In the genomic region with DNA sequence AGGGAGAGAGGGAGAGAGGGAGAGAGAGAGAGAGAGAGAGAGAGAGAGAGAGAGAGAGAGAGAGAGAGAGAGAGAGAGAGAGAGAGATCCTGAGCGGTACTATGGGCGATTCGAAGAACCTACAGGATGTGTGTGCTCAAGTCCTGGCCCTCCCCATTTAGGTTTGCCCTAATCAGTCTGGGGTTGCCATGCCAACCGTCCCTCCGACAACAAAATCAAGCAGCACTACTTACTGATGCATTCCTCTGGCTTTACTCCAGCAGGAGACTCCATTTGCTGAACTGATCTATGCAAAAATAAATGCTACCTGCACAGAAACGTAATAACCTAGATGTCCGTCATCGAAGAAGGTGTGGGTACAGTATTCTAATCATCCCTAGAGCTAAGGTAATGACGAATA, we compare ENCODE assay signal across 8 mouse cellular contexts. TPM values are rescaled to one million over a fixed set of nuclear protein-coding genes. Genes with fewer than 3 reads are reported as not detected.
DNase-seq lines count a peak whose midpoint lies in the region; ATAC-seq and TF ChIP-seq lines count a peak whose summit lies in the region.

No protein-coding gene starts in this region.

- no peak for TF ChIP-seq CTCF in intestine, postnatal 0 days (IDR thresholded peaks at IDR 0.05; ENCODE audit: low read depth)

- H3K9me3 ChIP-seq in intestine, postnatal 0 days (ENCODE audit: control insufficient read depth) = no peaks in the 10 kb centered on the region
- H3K9me3 ChIP-seq in midbrain, embryonic 10.5 days (replicated peaks) = peaks cover 7% of the 10 kb centered on the region; the same call in 1 of the 2 replicates

- H3K27ac ChIP-seq in intestine, postnatal 0 days (ENCODE audit: low read depth, low read length) = no peak overlapping the region
- peak overlapping the region; percentile 89 for H3K27ac ChIP-seq in midbrain, embryonic 10.5 days (replicated peaks)

- DNase-seq in urinary bladder, postnatal 25 days (ENCODE audit: low spot score) = peak; percentile 46
- DNase-seq in urinary bladder, postnatal 4 days (ENCODE audit: low spot score in 2 of 2) = no peak
- peak; percentile 56 to 57 for DNase-seq in cerebellum, postnatal 36 days
- DNase-seq in heart, adult 11 months = peak; percentile 95
- DNase-seq in left cerebral cortex, postnatal 25 days (ENCODE audit: low spot score in 2 of 2) = peak; percentile 70
- DNase-seq in midbrain, embryonic 10.5 days (ENCODE audit: low spot score) = peak; percentile 73
- peak; percentile 36 for DNase-seq in spleen, postnatal 36 days (ENCODE audit: low spot score in 2 of 2)

- 0 out of 2 replicates have a peak, but pooled peaks have one; percentile 35 for ATAC-seq in intestine, postnatal 0 days

- H3K9ac ChIP-seq in intestine, postnatal 0 days (ENCODE audit: low read depth, low read length) = 0 out of 2 replicates have a peak overlapping the region, but pooled peaks have one; percentile 38

- H3K4me2 ChIP-seq in intestine, postnatal 0 days (replicated peaks; ENCODE audit: low read depth) = peak overlapping the region; percentile 63

- peak overlapping the region; percentile 43; the same call in 1 of the 2 replicates for H3K4me3 ChIP-seq in intestine, postnatal 0 days (ENCODE audit: low read depth, low read length)
- peak overlapping the region; percentile 69 for H3K4me3 ChIP-seq in midbrain, embryonic 10.5 days

- 0 out of 2 replicates have a peak, but pooled peaks cover 2% of the 10 kb centered on the region for H3K4me1 ChIP-seq in intestine, postnatal 0 days (replicated peaks; ENCODE audit: control insufficient read depth, insufficient read depth, low read length)
- peaks cover 18% of the 10 kb centered on the region for H3K4me1 ChIP-seq in midbrain, embryonic 10.5 days

- 15% methylated on average over 9 of the region's 9 CpGs for WGBS in intestine, postnatal 0 days
- WGBS in midbrain, embryonic 10.5 days = 17% methylated on average over 9 of the region's 9 CpGs

- intact Hi-C loops in left cerebral cortex, postnatal 25 days (cut with DNase I) = no loop called here

- no peaks in the 10 kb centered on the region for H3K36me3 ChIP-seq in intestine, postnatal 0 days (ENCODE audit: control insufficient read depth, insufficient read depth)
- no peaks in the 10 kb centered on the region for H3K36me3 ChIP-seq in midbrain, embryonic 10.5 days

- no peaks in the 10 kb centered on the region for H3K27me3 ChIP-seq in intestine, postnatal 0 days (replicated peaks; ENCODE audit: control insufficient read depth, insufficient read depth, low read length)
- no peaks in the 10 kb centered on the region for H3K27me3 ChIP-seq in midbrain, embryonic 10.5 days (ENCODE audit: low read depth, poor library complexity, severe bottlenecking)

RNA-seq across cellular contexts. Expression of a gene that starts 20.0 kb away (rescaled TPM):
- 1.6 and 2.1 TPM in 2 replicates for polyA plus RNA-seq in intestine, postnatal 0 days (2015; fragmentation: Nextera tagmentation; extraction: Ambion mirVana)
- total RNA-seq in left cerebral cortex, postnatal 25 days (2021) = 10 to 100 TPM; 79.3 to 81.5 TPM
- polyA plus RNA-seq in midbrain, embryonic 10.5 days (2016; fragmentation: Nextera tagmentation; extraction: Ambion mirVana) = 11.9 and 13.5 TPM in 2 replicates

RNA-seq across cellular contexts. Expression of a gene that starts 49.1 kb away (rescaled TPM):
- polyA plus RNA-seq in intestine, postnatal 0 days (2015; fragmentation: Nextera tagmentation; extraction: Ambion mirVana) = 0.34 and 0.42 TPM in 2 replicates
- 10 to 100 TPM; 40.8 to 50.6 TPM for total RNA-seq in left cerebral cortex, postnatal 25 days (2021)
- 0.17 and 0.35 TPM in 2 replicates for polyA plus RNA-seq in midbrain, embryonic 10.5 days (2016; fragmentation: Nextera tagmentation; extraction: Ambion mirVana)

Comparison
In these comparisons a context has a peak if more than half of its experiments do, and no peak if none do; other contexts are left out.
1. DNase-seq: peak in urinary bladder, postnatal 25 days (single experiment), cerebellum, postnatal 36 days (2 of 2), heart, adult 11 months (single experiment), left cerebral cortex, postnatal 25 days (2 of 2), midbrain, embryonic 10.5 days (single experiment) and spleen, postnatal 36 days (2 of 2); none in urinary bladder, postnatal 4 days (0 of 2).